Mouse (Mus musculus) stomach, embryonic 16.5 days (tissue): ENCODE data around the gene Lrba. TPM values are rescaled to one million over a fixed set of nuclear protein-coding genes. Genes with fewer than 3 reads are reported as not detected.

Source experiments
- ATAC-seq: fragments of 200-750 bp; cut with Nextera tagmentation; 2 replicates; pipeline ENCODE4 v1.8.0; 2017; ENCODE audit warnings: moderate number of reproducible peaks, moderate TSS enrichment; ENCODE audit not compliant: insufficient read depth, low FRiP score
- H3K27ac ChIP-seq: fragments of 300-500 bp; sonication (generic); 2 replicates; pipeline ENCODE4 v1.5.1; 2014; ENCODE audit warnings: low read length
- H3K27me3 ChIP-seq: fragments of 300-500 bp; sonication (generic); 2 replicates; pipeline ENCODE4 v1.6.1; 2014; ENCODE audit warnings: low read length, control low read depth, mixed read lengths; ENCODE audit not compliant: control insufficient read depth, insufficient read depth
- H3K36me3 ChIP-seq: fragments of 300-500 bp; sonication (generic); 2 replicates; pipeline ENCODE4 v1.6.1; 2014; ENCODE audit warnings: low read length; ENCODE audit not compliant: control insufficient read depth, insufficient read depth
- H3K4me1 ChIP-seq: fragments of 300-500 bp; sonication (generic); 2 replicates; pipeline ENCODE4 v1.6.1; 2014; ENCODE audit warnings: low read length, control low read depth, mixed read lengths; ENCODE audit not compliant: control insufficient read depth, insufficient read depth
- H3K4me2 ChIP-seq: fragments of 300-500 bp; sonication (generic); 2 replicates; pipeline ENCODE4 v1.6.1; 2014; ENCODE audit warnings: low read depth, low read length, mixed read lengths
- H3K4me3 ChIP-seq: fragments of 300-500 bp; sonication (generic); replicated peaks from 2 replicates; pipeline ENCODE4 v1.5.1; 2014; ENCODE audit warnings: mild to moderate bottlenecking, low read length
- H3K9ac ChIP-seq: fragments of 300-500 bp; sonication (generic); 2 replicates; pipeline ENCODE4 v1.6.1; 2014; ENCODE audit warnings: low read length
- H3K9me3 ChIP-seq: fragments of 300-500 bp; sonication (generic); replicated peaks from 2 replicates; pipeline ENCODE4 v1.6.1; 2016; ENCODE audit warnings: low read length, control low read depth; ENCODE audit not compliant: control insufficient read depth
- WGBS: fragments of 180-500 bp; shearing (Covaris S2); extraction: QIAGEN DNeasy Blood & Tissue Kit; methylation state at CpG from one replicate; pipeline ENCODE4 v1.1.7; 2014; 5-methylcytosine and 5-hydroxymethylcytosine counted together
- polyA plus RNA-seq: library from polyadenylated mRNA; unstranded; fragments of >200 nt; fragmentation: Nextera tagmentation; extraction: Ambion mirVana; gene quantifications from 2 replicates; pipeline ENCODE4 v1.2.1, GENCODE M21; 2015

Gene Lrba
- polyA plus RNA-seq, 1 experiment from 2014 or later: 3.5 TPM

DNA sequence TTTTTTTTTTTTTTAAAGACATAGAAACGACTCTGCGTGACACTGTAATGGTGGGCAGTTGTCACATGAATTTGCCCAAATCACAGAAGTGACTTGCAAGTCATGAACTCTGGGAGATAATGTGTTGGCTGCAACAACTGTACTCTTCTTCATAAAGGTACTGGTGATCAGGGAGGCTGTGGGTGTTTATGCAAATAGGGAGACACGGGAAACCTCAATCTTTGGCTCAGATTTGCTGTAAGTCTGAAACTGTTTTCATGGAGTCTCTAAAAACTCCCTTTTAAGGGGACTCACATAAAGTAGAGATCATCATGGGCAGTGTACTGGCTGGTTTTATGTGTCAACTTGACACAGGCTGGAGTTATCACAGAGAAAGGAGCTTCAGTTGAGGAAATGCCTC lies 603.0 kb downstream of the Lrba start:
- H3K27ac ChIP-seq: no peak overlapping the region
- WGBS: 92% methylated on average over 3 of the region's 3 CpGs
- no peak for ATAC-seq
- peaks cover 4% of the 10 kb centered on the region; the same call in 1 of the 2 replicates for H3K4me1 ChIP-seq
- no peaks in the 10 kb centered on the region for H3K27me3 ChIP-seq
- no peak overlapping the region for H3K4me3 ChIP-seq
- no peak overlapping the region for H3K9ac ChIP-seq
- H3K9me3 ChIP-seq: no peaks in the 10 kb centered on the region
- H3K36me3 ChIP-seq: no peaks in the 10 kb centered on the region
- no peak overlapping the region for H3K4me2 ChIP-seq

DNA sequence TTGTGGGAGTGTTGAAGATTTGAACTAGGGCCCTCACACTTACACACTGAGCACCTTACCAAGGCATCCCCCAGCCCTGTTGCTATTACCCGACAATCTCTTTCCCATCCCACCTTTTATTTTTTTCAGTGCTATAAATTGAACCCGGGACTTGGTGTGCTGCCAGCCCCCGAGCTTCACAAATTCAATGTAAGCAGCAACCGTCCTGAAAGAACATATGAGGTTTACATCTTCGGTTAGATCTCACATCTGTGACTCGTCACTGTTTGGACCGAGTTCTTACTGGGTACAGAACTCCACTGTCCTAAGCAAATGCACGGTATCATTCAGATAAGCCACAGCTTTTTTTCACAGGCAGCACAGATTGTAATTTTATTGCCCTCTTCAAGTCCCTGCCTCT lies 607.6 kb downstream of the Lrba start:
- Histone ChIP-seq H3K4me2 (no peak overlapping the region), H3K36me3 (no peaks in the 10 kb centered on the region), H3K9ac (no peak overlapping the region), H3K27ac (no peak overlapping the region), H3K4me3 (no peak overlapping the region), H3K9me3 (no peaks in the 10 kb centered on the region), H3K4me1 (peaks cover 4% of the 10 kb centered on the region; the same call in 1 of the 2 replicates), H3K27me3 (no peaks in the 10 kb centered on the region)
- 49% methylated on average over 8 of the region's 8 CpGs for WGBS
- ATAC-seq: no peak

Other genes with a start within 250 kb of the Lrba start
- gene Prss48, start 222.2 kb upstream of the Lrba start, polyA plus RNA-seq: not detected in 2 replicates
- gene Rps3a1, start 82.0 kb upstream of the Lrba start, polyA plus RNA-seq: 1,099 and 1,216 TPM in 2 replicates